Mouse (Mus musculus) thymus, adult 2 months (tissue): ENCODE data around the gene Tssk1.

Experiments used
- CTCF ChIP-seq: fragments of 200-500 bp; IDR thresholded peaks from 2 replicates; pipeline ENCODE4 v1.5.1; 2012; ENCODE audit warnings: mild to moderate bottlenecking, control low read depth, low read length, moderate library complexity, borderline replicate concordance; ENCODE audit not compliant: control insufficient read depth, poor library complexity, insufficient read depth; ENCODE audit errors: extremely low read depth
- POLR2A ChIP-seq: fragments of 200-500 bp; IDR thresholded peaks from 2 replicates; pipeline ENCODE4 v1.6.1; 2012; ENCODE audit warnings: mild to moderate bottlenecking, low read length, control low read depth, moderate library complexity; ENCODE audit not compliant: control insufficient read depth, poor library complexity, insufficient read depth; ENCODE audit errors: extremely low read depth

DNA sequence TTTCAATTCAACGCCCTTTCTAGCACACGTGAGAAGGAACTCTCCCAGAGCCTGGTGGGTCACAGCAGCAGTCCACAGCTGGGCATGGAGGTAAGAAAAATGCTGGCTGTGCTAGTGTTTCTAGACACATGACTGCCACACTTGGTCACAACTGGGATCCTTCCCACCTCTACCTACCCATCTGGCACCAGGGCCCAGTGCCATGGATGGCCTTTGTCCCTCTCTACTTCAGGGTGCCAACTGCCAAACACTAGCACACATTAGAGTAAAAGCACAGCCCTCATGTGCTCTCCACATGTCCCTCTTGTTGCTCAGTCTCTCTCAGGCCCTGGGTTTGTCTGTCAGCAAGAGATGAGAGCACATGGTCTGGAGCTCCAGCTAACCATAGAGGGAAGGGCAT is 35.6 kb downstream of the Tssk1 start:
- TF ChIP-seq CTCF = no peak
- no peak for TF ChIP-seq POLR2A
